Mouse (Mus musculus) heart, postnatal 10 days (tissue): Measurements from ENCODE around the gene Cntn5. TPM values are rescaled to one million over a fixed set of nuclear protein-coding genes. Genes with fewer than 3 reads are reported as not detected.
A peak's percentile ranks its signal among the peaks of the same experiment; 100 is the strongest.

Source experiments
- DNase-seq, 2 experiments: peaks; one replicate each; pipeline ENCODE4 v3.0.0; 2021
- intact Hi-C: fragments of 180-260 bp; cut with DNase I; formaldehyde crosslinking; loops from one replicate; pipeline ENCODE4 v1.15.1; 2025
- microRNA-seq, 2 experiments: library from miRNA; unstranded; fragments of <30 nt; microRNA quantifications; one replicate each; pipeline ENCODE4 v1.2.0; 2022
- total RNA-seq, 2 experiments: library from RNA; stranded (reverse); gene quantifications; 2 replicates each; pipeline ENCODE4 v1.2.3; 2021

Cntn5 gene
- total RNA-seq, 2 experiments from 2014 or later, result 0.10 to 0.12 TPM

- DNase-seq, result no peak
- intact Hi-C loops, result loop anchor here (5.0 kb wide), 1 partner anchor 397 kb away; no protein-coding TSS in a partner anchor
Observed at GRCm38 (mm10) chr9:9779646-9780045, 1124.9 kb downstream of the Cntn5 start.

- intact Hi-C loops, result no loop called here
- DNase-seq, result no peak
Observed at GRCm38 (mm10) chr9:9770777-9771176, 1133.8 kb downstream of the Cntn5 start.

GRCm38 (mm10) chr9:9769659-9770058 is 1134.9 kb downstream of the Cntn5 start:
- intact Hi-C loops, result no loop called here
- no peak for DNase-seq

GRCm38 (mm10) chr9:9718145-9718544 is 1186.4 kb downstream of the Cntn5 start:
- no peak for DNase-seq
- intact Hi-C loops, result no loop called here

GRCm38 (mm10) chr9:9708671-9709070 is 1195.9 kb downstream of the Cntn5 start:
- no peak for DNase-seq
- intact Hi-C loops, result no loop called here

- intact Hi-C loops, result no loop called here
- DNase-seq, result no peak
Observed at GRCm38 (mm10) chr9:9707766-9708165, 1196.8 kb downstream of the Cntn5 start.

- intact Hi-C loops, result no loop called here
- no peak for DNase-seq
Observed at GRCm38 (mm10) chr9:9705180-9705579, 1199.4 kb downstream of the Cntn5 start.

- intact Hi-C loops, result no loop called here
- DNase-seq, result no peak
Observed at GRCm38 (mm10) chr9:9696636-9697035, 1207.9 kb downstream of the Cntn5 start.

- no peak for DNase-seq
- intact Hi-C loops, result no loop called here
Observed at GRCm38 (mm10) chr9:9682348-9682884, 1222.2 kb downstream of the Cntn5 start.

- no peak for DNase-seq
- intact Hi-C loops, result no loop called here
Observed at GRCm38 (mm10) chr9:9676078-9676477, 1228.5 kb downstream of the Cntn5 start.

- no peak for DNase-seq
- intact Hi-C loops, result no loop called here
Observed at GRCm38 (mm10) chr9:9674531-9674930, 1230.0 kb downstream of the Cntn5 start.

- intact Hi-C loops, result no loop called here
- peak; percentile 34 to 45 for DNase-seq
Observed at GRCm38 (mm10) chr9:9673277-9674049, 1231.1 kb downstream of the Cntn5 start.

- DNase-seq, result no peak
- intact Hi-C loops, result no loop called here
Observed at GRCm38 (mm10) chr9:9653463-9653862, 1251.1 kb downstream of the Cntn5 start.

- no peak for DNase-seq
- intact Hi-C loops, result no loop called here
Observed at GRCm38 (mm10) chr9:9647361-9647760, 1257.2 kb downstream of the Cntn5 start.

GRCm38 (mm10) chr9:9646276-9646675 is 1258.3 kb downstream of the Cntn5 start:
- no peak for DNase-seq
- intact Hi-C loops, result no loop called here

Small RNA genes within 50 kb of the gene (microRNA-seq; reads per million reads assigned to microRNA genes)
- gene Gm24496 (0 reads per million in 2 experiments), gene Gm25086 (0 reads per million in 2 experiments), gene Gm26195 (0 reads per million in 2 experiments), gene Mir6237 (0 reads per million in 2 experiments)
